Comparison of ENCODE assay signal across 8 mouse cellular contexts in genomic region chr12:45171927-45172642, GRCm38 (mm10).
DNase-seq lines count a peak whose midpoint lies in the region; ATAC-seq and TF ChIP-seq lines count a peak whose summit lies in the region.

No protein-coding gene starts in this region.

- H3K4me1 ChIP-seq in MEL (ENCODE audit: control insufficient read depth in 1 of 2, insufficient read depth in 2 of 2, low read length in 2 of 2) = no peaks in the 10 kb centered on the region
- H3K4me1 ChIP-seq in forebrain, embryonic 16.5 days (replicated peaks; ENCODE audit: control insufficient read depth, insufficient read depth, low read length) = no peaks in the 10 kb centered on the region
- H3K4me1 ChIP-seq in hindbrain, embryonic 12.5 days = no peaks in the 10 kb centered on the region
- H3K4me1 ChIP-seq in lung, postnatal 0 days (ENCODE audit: insufficient read depth, low read depth, low read length) = no peaks in the 10 kb centered on the region

- peak; percentile 57 to 66 (median 61) for TF ChIP-seq CTCF in MEL (IDR thresholded peaks at IDR 0.05 in 2 of 3, conservative IDR thresholded peaks at IDR 0.05 in 1 of 3; ENCODE audit: control insufficient read depth in 1 of 3, insufficient read depth in 1 of 3, low read depth in 2 of 3, low read length in 3 of 3, poor library complexity in 1 of 3, severe bottlenecking in 1 of 3)
- peak; percentile 94 for TF ChIP-seq CTCF in lung, postnatal 0 days (IDR thresholded peaks at IDR 0.05)

- 37% methylated on average over 8 of the region's 8 CpGs for WGBS in forebrain, embryonic 16.5 days
- 39% methylated on average over 8 of the region's 8 CpGs for WGBS in hindbrain, embryonic 12.5 days
- 35% methylated on average over 8 of the region's 8 CpGs for WGBS in lung, postnatal 0 days

- no peaks in the 10 kb centered on the region for H3K36me3 ChIP-seq in MEL (ENCODE audit: control insufficient read depth in 1 of 2, insufficient read depth in 2 of 2, low read length in 2 of 2)
- no peaks in the 10 kb centered on the region for H3K36me3 ChIP-seq in forebrain, embryonic 16.5 days (ENCODE audit: control insufficient read depth, insufficient read depth)
- H3K36me3 ChIP-seq in hindbrain, embryonic 12.5 days = no peaks in the 10 kb centered on the region
- no peaks in the 10 kb centered on the region for H3K36me3 ChIP-seq in lung, postnatal 0 days (ENCODE audit: insufficient read depth, low read length)

- no peaks in the 10 kb centered on the region for H3K79me2 ChIP-seq in MEL (ENCODE audit: control insufficient read depth, insufficient read depth, low read length, poor library complexity)

- peak; percentile 32 for TF ChIP-seq RAD21 in MEL (IDR thresholded peaks at IDR 0.05; ENCODE audit: low read depth, low read length)

- no peak overlapping the region for H3K27ac ChIP-seq in MEL (ENCODE audit: control insufficient read depth, low read depth, low read length)
- H3K27ac ChIP-seq in forebrain, embryonic 16.5 days (ENCODE audit: low read length) = no peak overlapping the region
- no peak overlapping the region for H3K27ac ChIP-seq in hindbrain, embryonic 12.5 days
- no peak overlapping the region for H3K27ac ChIP-seq in lung, postnatal 0 days (ENCODE audit: low read length)

- H3K9me3 ChIP-seq in MEL (replicated peaks; ENCODE audit: insufficient read depth, low read length) = no peaks in the 10 kb centered on the region
- no peaks in the 10 kb centered on the region for H3K9me3 ChIP-seq in forebrain, embryonic 16.5 days (ENCODE audit: control insufficient read depth, low read length)
- H3K9me3 ChIP-seq in hindbrain, embryonic 12.5 days (replicated peaks) = no peaks in the 10 kb centered on the region
- no peaks in the 10 kb centered on the region for H3K9me3 ChIP-seq in lung, postnatal 0 days (ENCODE audit: low read length)

- no peaks in the 10 kb centered on the region for H3K27me3 ChIP-seq in MEL (ENCODE audit: control insufficient read depth in 1 of 2, insufficient read depth in 2 of 2, low read length in 2 of 2)
- no peaks in the 10 kb centered on the region for H3K27me3 ChIP-seq in forebrain, embryonic 16.5 days (replicated peaks; ENCODE audit: control insufficient read depth, insufficient read depth, low read length)
- H3K27me3 ChIP-seq in hindbrain, embryonic 12.5 days = no peaks in the 10 kb centered on the region
- no peaks in the 10 kb centered on the region for H3K27me3 ChIP-seq in lung, postnatal 0 days (replicated peaks; ENCODE audit: insufficient read depth, low read length)

- peak; percentile 57 for DNase-seq in MEL (ENCODE audit: low read depth, low spot score)
- DNase-seq in c-Kit-positive CD71-positive TER-119-negative erythroid progenitor cells, embryonic 14.5 days (ENCODE audit: low read depth) = peak; percentile 1
- DNase-seq in layer of hippocampus, adult 9-10 months (ENCODE audit: low spot score) = peak; percentile 49
- peak; percentile 82 for DNase-seq in lung, postnatal 0 days (ENCODE audit: low spot score)
- DNase-seq in retina, embryonic 14.5 days (ENCODE audit: low spot score) = peak; percentile 87
- peak; percentile 23 to 64 for DNase-seq in urinary bladder, postnatal 36 days (ENCODE audit: low spot score in 2 of 2)

- no peak for TF ChIP-seq EP300 in MEL (IDR thresholded peaks at IDR 0.05; ENCODE audit: low read depth in 1 of 2, low read length in 2 of 2)
- TF ChIP-seq EP300 in lung, postnatal 0 days (IDR thresholded peaks at IDR 0.05) = no peak

- no peak overlapping the region for H3K4me3 ChIP-seq in MEL (ENCODE audit: control insufficient read depth in 1 of 2, insufficient read depth in 1 of 2, low read depth in 2 of 2, low read length in 2 of 2)
- H3K4me3 ChIP-seq in forebrain, embryonic 16.5 days (replicated peaks; ENCODE audit: low read length) = no peak overlapping the region
- H3K4me3 ChIP-seq in hindbrain, embryonic 12.5 days = no peak overlapping the region
- no peak overlapping the region for H3K4me3 ChIP-seq in lung, postnatal 0 days (ENCODE audit: low read depth, low read length)

- no peak overlapping the region for H3K9ac ChIP-seq in MEL (ENCODE audit: control insufficient read depth, low read depth, low read length, poor library complexity, severe bottlenecking)
- no peak overlapping the region for H3K9ac ChIP-seq in forebrain, embryonic 16.5 days (replicated peaks; ENCODE audit: low read depth, low read length)
- no peak overlapping the region for H3K9ac ChIP-seq in hindbrain, embryonic 12.5 days
- H3K9ac ChIP-seq in lung, postnatal 0 days (replicated peaks; ENCODE audit: low read depth) = no peak overlapping the region

- no peak overlapping the region for H3K4me2 ChIP-seq in forebrain, embryonic 16.5 days (ENCODE audit: low read length)
- no peak overlapping the region for H3K4me2 ChIP-seq in hindbrain, embryonic 12.5 days (replicated peaks)
- H3K4me2 ChIP-seq in lung, postnatal 0 days (replicated peaks; ENCODE audit: low read depth, low read length) = no peak overlapping the region

- TF ChIP-seq POLR2A in MEL (IDR thresholded peaks at IDR 0.05; ENCODE audit: control insufficient read depth in 1 of 2, insufficient read depth in 1 of 2, low read depth in 1 of 2, low read length in 2 of 2, poor library complexity in 1 of 2) = no peak

- peak; percentile 92 for ATAC-seq in forebrain, embryonic 16.5 days
- peak; percentile 84 for ATAC-seq in hindbrain, embryonic 12.5 days (ENCODE audit: low FRiP score)
- ATAC-seq in lung, postnatal 0 days = peak; percentile 57; the same call in 1 of the 2 replicates

TF ChIP-seq in MEL, 35 proteins besides CTCF, POLR2A, EP300 and RAD21:
- TF ChIP-seq TCF12 (IDR thresholded peaks at IDR 0.05; ENCODE audit: low read depth, low read length) (no peak), SMC3 (IDR thresholded peaks at IDR 0.05; ENCODE audit: low read depth, low read length) (peak; percentile 67), UBTF (IDR thresholded peaks at IDR 0.05; ENCODE audit: borderline replicate concordance, insufficient read depth, low read depth, low read length) (no peak), ZC3H11A (IDR thresholded peaks at IDR 0.05; ENCODE audit: low read depth, low read length) (peak; percentile 25; the same call in 1 of the 2 replicates)

Comparison
In these comparisons a context has a peak if more than half of its experiments do, and no peak if none do; other contexts are left out.
1. DNase-seq: peak in every context shown above with its lines; median percentile 87 in retina, embryonic 14.5 days; 82 in lung, postnatal 0 days; 57 in MEL; 49 in layer of hippocampus, adult 9-10 months; 44 in urinary bladder, postnatal 36 days; 1 in c-Kit-positive CD71-positive TER-119-negative erythroid progenitor cells, embryonic 14.5 days.